Mouse (Mus musculus): ENCODE data around the gene Pstpip1.

Gene Pstpip1

GRCm38 (mm10) chr9:56151745-56152481, 62.2 kb downstream of the Pstpip1 start:
- in situ Hi-C loops (cut with MboI, MseI), result no loop called here

- in situ Hi-C loops (cut with MboI, MseI), result no loop called here
Measured at GRCm38 (mm10) chr9:56152482-56153007, 62.8 kb downstream of the Pstpip1 start.

GRCm38 (mm10) chr9:56154572-56154971, 64.8 kb downstream of the Pstpip1 start:
- in situ Hi-C loops (cut with MboI, MseI), result no loop called here

- in situ Hi-C loops (cut with MboI, MseI), result no loop called here
Measured at GRCm38 (mm10) chr9:56158077-56158476, 68.3 kb downstream of the Pstpip1 start.

- in situ Hi-C loops (cut with MboI, MseI), result no loop called here
Measured at GRCm38 (mm10) chr9:56159456-56159855, 69.7 kb downstream of the Pstpip1 start.

- in situ Hi-C loops (cut with MboI, MseI), result no loop called here
Measured at GRCm38 (mm10) chr9:56160341-56161141, 70.8 kb downstream of the Pstpip1 start.

GRCm38 (mm10) chr9:56165377-56165776, 75.6 kb downstream of the Pstpip1 start, which contains the start of gene Tspan3:
Gene Tspan3 (minus strand): TSS chr9:56165477.
- in situ Hi-C loops (cut with MboI, MseI), result no loop called here

- in situ Hi-C loops (cut with MboI, MseI), result no loop called here
Measured at GRCm38 (mm10) chr9:56166161-56166560, 76.4 kb downstream of the Pstpip1 start.

GRCm38 (mm10) chr9:56167690-56168089, 77.9 kb downstream of the Pstpip1 start:
- in situ Hi-C loops (cut with MboI, MseI), result no loop called here

GRCm38 (mm10) chr9:56175316-56175715, 85.6 kb downstream of the Pstpip1 start:
- in situ Hi-C loops (cut with MboI, MseI), result no loop called here

GRCm38 (mm10) chr9:56177354-56177753, 87.6 kb downstream of the Pstpip1 start:
- in situ Hi-C loops (cut with MboI, MseI), result no loop called here
